Mouse (Mus musculus): ENCODE results near the gene Zfp58.

DNA sequence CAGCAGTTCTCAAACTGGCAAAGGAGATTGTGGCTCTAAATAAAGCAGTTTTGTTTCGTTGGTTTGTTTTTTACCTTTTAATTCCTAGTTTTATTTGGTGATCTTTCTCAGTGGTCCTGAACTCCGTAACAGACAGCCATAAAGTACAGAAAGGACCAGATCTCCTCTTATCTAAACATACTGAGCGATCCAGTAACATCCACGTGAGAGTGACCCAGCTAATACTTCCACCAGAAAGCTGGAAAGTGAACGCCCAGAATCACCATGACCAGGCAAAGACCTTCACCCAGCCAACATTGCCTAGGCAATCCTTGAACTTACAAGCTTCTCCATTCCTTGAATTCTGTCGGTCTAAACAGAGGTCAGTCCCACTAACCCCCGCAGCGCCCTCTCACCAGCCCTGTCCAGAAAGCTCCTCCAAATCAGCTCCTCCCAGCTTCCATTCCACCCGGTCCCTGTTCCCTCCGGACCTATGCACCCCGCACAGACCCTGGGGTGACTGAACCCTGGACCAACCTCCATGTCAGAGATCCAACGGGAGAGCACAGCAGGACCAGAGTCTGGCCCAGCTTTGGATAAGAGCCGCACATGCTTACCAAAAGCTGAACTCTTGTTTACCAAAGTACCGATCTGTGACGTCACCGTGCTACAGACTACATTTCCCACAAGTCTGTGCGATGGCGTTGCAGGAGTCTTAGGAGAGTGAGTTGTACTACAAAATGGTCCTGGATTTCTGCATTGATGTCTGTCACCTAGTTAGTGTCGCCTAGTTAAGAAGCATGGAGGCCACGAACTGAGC is 16.5 kb downstream of the Zfp58 start, which contains the start of gene Zfp874b:
- TF ChIP-seq CTCF (IDR thresholded peaks at IDR 0.05; ENCODE audit: low read depth, low read length) (no peak), POLR2A (IDR thresholded peaks at IDR 0.05; ENCODE audit: borderline replicate concordance, low read depth, low read length) (no peak)
